Mouse (Mus musculus) myocyte (in vitro differentiated cells): ENCODE measurements around the gene Lrsam1. TPM values are rescaled to one million over a fixed set of nuclear protein-coding genes. Genes with fewer than 3 reads are reported as not detected.

Experiments used
- H3K27me3 ChIP-seq: one replicate; pipeline ENCODE4 v1.6.1; 2011; ENCODE audit not compliant: control insufficient read depth, insufficient read depth, insufficient read length
- H3K36me3 ChIP-seq: one replicate; pipeline ENCODE4 v1.6.1; 2011; ENCODE audit not compliant: control insufficient read depth, insufficient read depth
- H3K4me2 ChIP-seq: one replicate; pipeline ENCODE4 v1.6.1; 2011; ENCODE audit warnings: low read depth, control low read depth
- H3K4me3 ChIP-seq: one replicate; pipeline ENCODE4 v1.5.1; 2011; ENCODE audit warnings: mild to moderate bottlenecking, control low read depth, moderate library complexity
- H3K79me2 ChIP-seq: one replicate; pipeline ENCODE4 v1.6.1; 2011; ENCODE audit not compliant: control insufficient read depth, insufficient read depth
- H3ac ChIP-seq: one replicate; pipeline ENCODE4 v1.6.1; 2011; ENCODE audit not compliant: control insufficient read depth, insufficient read length
- CEBPB ChIP-seq: IDR thresholded peaks from 2 replicates; pipeline ENCODE4 v1.6.1; 2011; ENCODE audit warnings: mild to moderate bottlenecking, moderate library complexity; ENCODE audit not compliant: poor library complexity, insufficient read depth, severe bottlenecking
- E2F4 ChIP-seq: IDR thresholded peaks from one replicate; pipeline ENCODE4 v1.6.1; 2011; ENCODE audit warnings: mild to moderate bottlenecking, control low read depth, moderate library complexity; ENCODE audit not compliant: insufficient read depth
- MAX ChIP-seq: IDR thresholded peaks from one replicate; pipeline ENCODE4 v1.6.1; 2011; ENCODE audit warnings: low read depth, mild to moderate bottlenecking, control low read depth
- MYOD1 ChIP-seq, 3 experiments: IDR thresholded peaks; one replicate each; pipeline ENCODE4 v1.6.1; 2011; ENCODE audit warnings: control low read depth in 2 of 3, low read depth in 2 of 3, mild to moderate bottlenecking in 2 of 3, moderate library complexity in 1 of 3; ENCODE audit not compliant: insufficient read length in 2 of 3, control insufficient read depth in 1 of 3
- MYOG ChIP-seq, 3 experiments: IDR thresholded peaks; one replicate each; pipeline ENCODE4 v1.6.1; 2011; ENCODE audit warnings: control low read depth in 2 of 3, low read depth in 2 of 3, mild to moderate bottlenecking in 2 of 3; ENCODE audit not compliant: insufficient read length in 2 of 3, control insufficient read depth in 1 of 3, insufficient read depth in 1 of 3
- POLR2A ChIP-seq: IDR thresholded peaks from one replicate; pipeline ENCODE4 v1.6.1; 2011; ENCODE audit warnings: low read depth, mild to moderate bottlenecking, control low read depth, moderate library complexity; ENCODE audit not compliant: insufficient read length
- POLR2AphosphoS2 ChIP-seq: IDR thresholded peaks from one replicate; pipeline ENCODE4 v1.6.1; 2011; ENCODE audit warnings: low read depth, control low read depth; ENCODE audit not compliant: insufficient read length
- REST ChIP-seq: IDR thresholded peaks from one replicate; pipeline ENCODE4 v1.6.1; 2011; ENCODE audit warnings: mild to moderate bottlenecking, control low read depth, moderate library complexity; ENCODE audit not compliant: insufficient read depth, insufficient read length
- SRF ChIP-seq: IDR thresholded peaks from one replicate; pipeline ENCODE4 v1.6.1; 2011; ENCODE audit warnings: low read depth; ENCODE audit not compliant: control insufficient read depth, insufficient read length
- TCF12 ChIP-seq: IDR thresholded peaks from one replicate; pipeline ENCODE4 v1.6.1; 2011; ENCODE audit warnings: mild to moderate bottlenecking, control low read depth; ENCODE audit not compliant: poor library complexity, insufficient read depth, severe bottlenecking
- TCF3 ChIP-seq: IDR thresholded peaks from one replicate; pipeline ENCODE4 v1.6.1; 2011; ENCODE audit warnings: low read depth, control low read depth; ENCODE audit not compliant: insufficient read length
- USF1 ChIP-seq: IDR thresholded peaks from one replicate; pipeline ENCODE4 v1.6.1; 2011; ENCODE audit warnings: low read depth, mild to moderate bottlenecking, control low read depth, moderate library complexity
- polyA plus RNA-seq: library from polyadenylated mRNA; unstranded; fragments of >200 nt; fragmentation: generic; extraction: Trizol; gene quantifications from one replicate; pipeline ENCODE4 v1.2.1, GENCODE M21; 2012; ENCODE audit warnings: missing spikeins

Gene Lrsam1
- polyA plus RNA-seq, 1 experiment = 11.5 TPM

- peak in 1 of 3 experiments; percentile 0 for TF ChIP-seq MYOD1 (IDR thresholded peaks at IDR 0.05; ENCODE audit: control insufficient read depth in 1 of 3, insufficient read length in 2 of 3, low read depth in 2 of 3)
- no peak for TF ChIP-seq TCF12
- TF ChIP-seq SRF = no peak
- H3K4me2 ChIP-seq = peak overlapping the region; percentile 61
- no peak overlapping the region for H3K4me3 ChIP-seq
- peaks cover 90% of the 10 kb centered on the region for H3K79me2 ChIP-seq
- H3K36me3 ChIP-seq = peaks cover 12% of the 10 kb centered on the region
- no peak overlapping the region for H3ac ChIP-seq
- no peaks in the 10 kb centered on the region for H3K27me3 ChIP-seq
Observed at GRCm38 (mm10) chr2:32896507-32897147, 64.8 kb downstream of the Lrsam1 start.

GRCm38 (mm10) chr2:32895606-32896106 is 65.8 kb downstream of the Lrsam1 start:
- H3K27me3 ChIP-seq = no peaks in the 10 kb centered on the region
- peaks cover 90% of the 10 kb centered on the region for H3K79me2 ChIP-seq
- no peak for TF ChIP-seq MAX
- TF ChIP-seq TCF12 = no peak
- no peak for TF ChIP-seq SRF
- TF ChIP-seq MYOG (IDR thresholded peaks at IDR 0.05; ENCODE audit: control insufficient read depth in 1 of 3, insufficient read depth in 1 of 3, insufficient read length in 2 of 3, low read depth in 2 of 3) = peak in 2 of 3 experiments; percentile 16 to 51
- no peak for TF ChIP-seq POLR2AphosphoS2
- no peak for TF ChIP-seq REST
- no peak for TF ChIP-seq E2F4
- no peak for TF ChIP-seq USF1
- TF ChIP-seq CEBPB = no peak
- peak in 2 of 3 experiments; percentile 1 to 63 for TF ChIP-seq MYOD1 (IDR thresholded peaks at IDR 0.05; ENCODE audit: control insufficient read depth in 1 of 3, insufficient read length in 2 of 3, low read depth in 2 of 3)
- no peak for TF ChIP-seq TCF3
- TF ChIP-seq POLR2A = peak; percentile 13
- no peak overlapping the region for H3ac ChIP-seq
- H3K4me3 ChIP-seq = no peak overlapping the region
- H3K36me3 ChIP-seq = peaks cover 12% of the 10 kb centered on the region
- H3K4me2 ChIP-seq = peak overlapping the region; percentile 61

- Histone ChIP-seq H3K27me3 (no peaks in the 10 kb centered on the region), H3ac (no peak overlapping the region), H3K36me3 (peaks cover 12% of the 10 kb centered on the region), H3K4me2 (no peak overlapping the region), H3K4me3 (no peak overlapping the region), H3K79me2 (peaks cover 90% of the 10 kb centered on the region)
- TF ChIP-seq MYOG (IDR thresholded peaks at IDR 0.05; ENCODE audit: control insufficient read depth in 1 of 3, insufficient read depth in 1 of 3, insufficient read length in 2 of 3, low read depth in 2 of 3) (peak in 1 of 3 experiments; percentile 45), TCF12 (no peak), TCF3 (no peak), USF1 (no peak), POLR2AphosphoS2 (no peak), REST (no peak), MYOD1 (IDR thresholded peaks at IDR 0.05; ENCODE audit: control insufficient read depth in 1 of 3, insufficient read length in 2 of 3, low read depth in 2 of 3) (peak in 1 of 3 experiments; percentile 44), POLR2A (no peak)
Observed at GRCm38 (mm10) chr2:32894097-32894496, 67.3 kb downstream of the Lrsam1 start.

- Histone ChIP-seq H3K27me3 (no peaks in the 10 kb centered on the region), H3ac (no peak overlapping the region), H3K79me2 (peaks cover 90% of the 10 kb centered on the region), H3K36me3 (peaks cover 12% of the 10 kb centered on the region), H3K4me3 (no peak overlapping the region), H3K4me2 (no peak overlapping the region)
- TF ChIP-seq REST (no peak), SRF (no peak), MAX (no peak), MYOD1 (IDR thresholded peaks at IDR 0.05; ENCODE audit: control insufficient read depth in 1 of 3, insufficient read length in 2 of 3, low read depth in 2 of 3) (no peak), MYOG (IDR thresholded peaks at IDR 0.05; ENCODE audit: control insufficient read depth in 1 of 3, insufficient read depth in 1 of 3, insufficient read length in 2 of 3, low read depth in 2 of 3) (no peak), TCF12 (no peak), E2F4 (no peak)
Observed at GRCm38 (mm10) chr2:32892490-32892889, 68.9 kb downstream of the Lrsam1 start.

- H3ac ChIP-seq = no peak overlapping the region
- peaks cover 90% of the 10 kb centered on the region for H3K79me2 ChIP-seq
- peaks cover 12% of the 10 kb centered on the region for H3K36me3 ChIP-seq
- no peaks in the 10 kb centered on the region for H3K27me3 ChIP-seq
- no peak overlapping the region for H3K4me2 ChIP-seq
- H3K4me3 ChIP-seq = no peak overlapping the region
- TF ChIP-seq MAX (no peak), CEBPB (no peak), MYOD1 (IDR thresholded peaks at IDR 0.05; ENCODE audit: control insufficient read depth in 1 of 3, insufficient read length in 2 of 3, low read depth in 2 of 3) (no peak), SRF (no peak), TCF3 (no peak), POLR2AphosphoS2 (no peak), MYOG (IDR thresholded peaks at IDR 0.05; ENCODE audit: control insufficient read depth in 1 of 3, insufficient read depth in 1 of 3, insufficient read length in 2 of 3, low read depth in 2 of 3) (no peak), TCF12 (no peak), REST (no peak), POLR2A (no peak), E2F4 (no peak), USF1 (no peak)
Observed at GRCm38 (mm10) chr2:32891278-32891677, 70.1 kb downstream of the Lrsam1 start.
